8 mouse cellular contexts compared by ENCODE assay signal in the genomic region with DNA sequence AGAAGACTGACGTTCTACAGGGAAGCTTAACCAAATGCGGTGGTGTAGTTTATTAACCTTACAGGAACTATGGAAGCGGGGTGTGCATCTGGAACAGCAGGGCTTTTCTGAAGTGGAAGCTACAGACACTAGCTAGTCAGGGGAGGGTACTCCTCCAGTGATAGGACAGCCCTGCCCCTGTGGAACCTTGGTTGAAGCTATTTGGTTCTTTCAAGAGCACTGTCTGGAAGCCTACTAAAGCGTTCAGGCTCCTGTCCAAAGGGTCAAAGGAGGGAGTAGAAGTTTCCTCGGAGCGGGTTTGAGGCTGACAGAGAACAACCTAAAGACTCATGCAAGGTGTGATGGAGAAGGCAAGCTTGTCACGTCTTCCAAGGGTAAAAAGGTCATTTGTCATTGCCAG. TPM values are rescaled to one million over a fixed set of nuclear protein-coding genes. Genes with fewer than 3 reads are reported as not detected.
A peak's percentile ranks its signal among the peaks of the same experiment; 100 is the strongest.
DNase-seq lines count a peak whose midpoint lies in the region; ATAC-seq lines count a peak whose summit lies in the region.

No protein-coding gene starts in this region.

- peak overlapping the region; percentile 92 for H3K4me2 ChIP-seq in heart, embryonic 13.5 days
- peak overlapping the region; percentile 89 for H3K4me2 ChIP-seq in embryonic facial prominence, embryonic 14.5 days (ENCODE audit: low read depth, low read length)
- peak overlapping the region; percentile 82 for H3K4me2 ChIP-seq in midbrain, embryonic 15.5 days

- peak overlapping the region; percentile 81 for H3K4me3 ChIP-seq in heart, embryonic 13.5 days
- peak overlapping the region; percentile 78 for H3K4me3 ChIP-seq in embryonic facial prominence, embryonic 14.5 days (ENCODE audit: low read depth, low read length)
- H3K4me3 ChIP-seq in midbrain, embryonic 15.5 days: peak overlapping the region; percentile 95

- no peaks in the 10 kb centered on the region for H3K27me3 ChIP-seq in heart, embryonic 13.5 days (replicated peaks)
- H3K27me3 ChIP-seq in embryonic facial prominence, embryonic 14.5 days (replicated peaks; ENCODE audit: control insufficient read depth, insufficient read depth, low read length): no peaks in the 10 kb centered on the region
- H3K27me3 ChIP-seq in midbrain, embryonic 15.5 days (replicated peaks): no peaks in the 10 kb centered on the region

- H3K9me3 ChIP-seq in heart, embryonic 13.5 days: no peaks in the 10 kb centered on the region
- no peaks in the 10 kb centered on the region for H3K9me3 ChIP-seq in embryonic facial prominence, embryonic 14.5 days (ENCODE audit: control insufficient read depth, low read length)
- no peaks in the 10 kb centered on the region for H3K9me3 ChIP-seq in midbrain, embryonic 15.5 days

- peaks cover 59% of the 10 kb centered on the region for H3K4me1 ChIP-seq in heart, embryonic 13.5 days
- peaks cover 32% of the 10 kb centered on the region for H3K4me1 ChIP-seq in embryonic facial prominence, embryonic 14.5 days (ENCODE audit: control insufficient read depth, insufficient read depth, low read length)
- peaks cover 48% of the 10 kb centered on the region for H3K4me1 ChIP-seq in midbrain, embryonic 15.5 days

- intact Hi-C loops in heart, postnatal 25 days (cut with DNase I): no loop called here

- H3K36me3 ChIP-seq in heart, embryonic 13.5 days: no peaks in the 10 kb centered on the region
- no peaks in the 10 kb centered on the region for H3K36me3 ChIP-seq in embryonic facial prominence, embryonic 14.5 days (ENCODE audit: control insufficient read depth, insufficient read depth, low read length)
- no peaks in the 10 kb centered on the region for H3K36me3 ChIP-seq in midbrain, embryonic 15.5 days (replicated peaks)

- DNase-seq in heart, postnatal 25 days (ENCODE audit: low spot score): no peak
- no peak for DNase-seq in embryonic facial prominence, embryonic 14.5 days (ENCODE audit: low spot score)
- peak; percentile 54 for DNase-seq in kidney, adult 9 months
- DNase-seq in ovary, postnatal 14 days (ENCODE audit: low spot score): no peak
- no peak for DNase-seq in cerebellum, postnatal 10 days
- no peak for DNase-seq in adrenal gland, postnatal 4 days (ENCODE audit: low spot score in 2 of 2)

- WGBS in heart, embryonic 13.5 days: 33% methylated on average over 7 of the region's 7 CpGs
- 40% methylated on average over 7 of the region's 7 CpGs for WGBS in embryonic facial prominence, embryonic 14.5 days
- WGBS in midbrain, embryonic 15.5 days: 44% methylated on average over 7 of the region's 7 CpGs

- peak overlapping the region; percentile 58; the same call in 1 of the 2 replicates for H3K27ac ChIP-seq in heart, embryonic 13.5 days (replicated peaks)
- H3K27ac ChIP-seq in embryonic facial prominence, embryonic 14.5 days (replicated peaks; ENCODE audit: low read depth, low read length): no peak overlapping the region
- peak overlapping the region; percentile 84 for H3K27ac ChIP-seq in midbrain, embryonic 15.5 days

- H3K9ac ChIP-seq in heart, embryonic 13.5 days: peak overlapping the region; percentile 77
- peak overlapping the region; percentile 58; the same call in 1 of the 2 replicates for H3K9ac ChIP-seq in embryonic facial prominence, embryonic 14.5 days (ENCODE audit: low read depth, low read length)
- H3K9ac ChIP-seq in midbrain, embryonic 15.5 days: peak overlapping the region; percentile 50; the same call in 1 of the 2 replicates

- ATAC-seq in heart, embryonic 13.5 days (ENCODE audit: extremely low read depth, insufficient number of reproducible peaks, low FRiP score, low TSS enrichment): no peak
- no peak for ATAC-seq in embryonic facial prominence, embryonic 14.5 days (ENCODE audit: low read depth)
- no peak for ATAC-seq in midbrain, embryonic 15.5 days (replicated peaks)

RNA-seq across cellular contexts. Expression of gene Per2, which starts 0.9 kb away (rescaled TPM):
- polyA plus RNA-seq in heart, embryonic 13.5 days (2015; fragmentation: Nextera tagmentation; extraction: Ambion mirVana): 2.7 and 3.1 TPM in 2 replicates
- total RNA-seq in heart, postnatal 25 days (2021): 10 to 100 TPM in 1 of 2 experiments, 1 to 10 TPM in 1; 2.1 to 11.7 TPM
- 3.9 and 4.7 TPM in 2 replicates for polyA plus RNA-seq in embryonic facial prominence, embryonic 14.5 days (2014; fragmentation: Nextera tagmentation; extraction: Ambion mirVana)
- 5.1 and 5.3 TPM in 2 replicates for polyA plus RNA-seq in midbrain, embryonic 15.5 days (2015; fragmentation: Nextera tagmentation; extraction: Ambion mirVana)
- total RNA-seq in adrenal gland, postnatal 4 days (2021): 10 to 100 TPM; 23.6 to 27.1 TPM

RNA-seq across cellular contexts. Expression of gene Traf3ip1, which starts 34.4 kb away (rescaled TPM):
- 3.8 and 4.3 TPM in 2 replicates for polyA plus RNA-seq in heart, embryonic 13.5 days (2015; fragmentation: Nextera tagmentation; extraction: Ambion mirVana)
- 1 to 10 TPM; 5.7 to 5.9 TPM for total RNA-seq in heart, postnatal 25 days (2021)
- 5.5 and 6.8 TPM in 2 replicates for polyA plus RNA-seq in embryonic facial prominence, embryonic 14.5 days (2014; fragmentation: Nextera tagmentation; extraction: Ambion mirVana)
- 11.4 and 12.1 TPM in 2 replicates for polyA plus RNA-seq in midbrain, embryonic 15.5 days (2015; fragmentation: Nextera tagmentation; extraction: Ambion mirVana)
- 10 to 100 TPM; 10.5 to 12.6 TPM for total RNA-seq in adrenal gland, postnatal 4 days (2021)

RNA-seq across cellular contexts. Expression of gene Hes6, which starts 46.2 kb away (rescaled TPM):
- 61.5 and 70.9 TPM in 2 replicates for polyA plus RNA-seq in heart, embryonic 13.5 days (2015; fragmentation: Nextera tagmentation; extraction: Ambion mirVana)
- 10 to 100 TPM; 16.6 to 18.3 TPM for total RNA-seq in heart, postnatal 25 days (2021)
- polyA plus RNA-seq in embryonic facial prominence, embryonic 14.5 days (2014; fragmentation: Nextera tagmentation; extraction: Ambion mirVana): 106 and 114 TPM in 2 replicates
- 192 and 212 TPM in 2 replicates for polyA plus RNA-seq in midbrain, embryonic 15.5 days (2015; fragmentation: Nextera tagmentation; extraction: Ambion mirVana)
- 10 to 100 TPM; 56.0 to 71.0 TPM for total RNA-seq in adrenal gland, postnatal 4 days (2021)
